Mouse (Mus musculus) limb, embryonic 14.5 days (tissue): Measurements from ENCODE around the gene Naa16. TPM values are rescaled to one million over a fixed set of nuclear protein-coding genes. Genes with fewer than 3 reads are reported as not detected.

Source experiments
- ATAC-seq: fragments of 200-750 bp; cut with Nextera tagmentation; 2 replicates; pipeline ENCODE4 v1.8.0; 2017; ENCODE audit warnings: low read depth, moderate number of reproducible peaks, moderate TSS enrichment; ENCODE audit not compliant: low FRiP score
- DNase-seq: peaks from one replicate; pipeline ENCODE4 v3.0.0-alpha.2; 2015; ENCODE audit warnings: low spot score
- H3K27ac ChIP-seq: fragments of 300-500 bp; sonication (generic); replicated peaks from 2 replicates; pipeline ENCODE4 v1.5.1; 2014; ENCODE audit warnings: low read depth, mild to moderate bottlenecking, low read length, moderate library complexity, mixed read lengths
- H3K27me3 ChIP-seq: fragments of 300-500 bp; sonication (generic); 2 replicates; pipeline ENCODE4 v1.6.1; 2014; ENCODE audit warnings: low read length, mixed read lengths; ENCODE audit not compliant: control insufficient read depth, insufficient read depth
- H3K36me3 ChIP-seq: fragments of 300-500 bp; sonication (generic); 2 replicates; pipeline ENCODE4 v1.6.1; 2014; ENCODE audit warnings: mild to moderate bottlenecking, low read length, moderate library complexity, mixed read lengths; ENCODE audit not compliant: control insufficient read depth, insufficient read depth
- H3K4me1 ChIP-seq: fragments of 300-500 bp; sonication (generic); 2 replicates; pipeline ENCODE4 v1.6.1; 2014; ENCODE audit warnings: antibody characterized with exemption, low read length, mixed read lengths; ENCODE audit not compliant: control insufficient read depth, insufficient read depth
- H3K4me2 ChIP-seq: fragments of 300-500 bp; sonication (generic); replicated peaks from 2 replicates; pipeline ENCODE4 v1.6.1; 2014; ENCODE audit warnings: low read depth, mild to moderate bottlenecking, low read length, moderate library complexity; ENCODE audit not compliant: severe bottlenecking
- H3K4me3 ChIP-seq: fragments of 300-500 bp; sonication (generic); replicated peaks from 2 replicates; pipeline ENCODE4 v1.5.1; 2014; ENCODE audit warnings: low read length
- H3K9ac ChIP-seq: fragments of 300-500 bp; sonication (generic); 2 replicates; pipeline ENCODE4 v1.6.1; 2014; ENCODE audit warnings: mild to moderate bottlenecking, low read depth, low read length, moderate library complexity; ENCODE audit not compliant: severe bottlenecking
- H3K9me3 ChIP-seq: fragments of 300-500 bp; sonication (generic); 2 replicates; pipeline ENCODE4 v1.6.1; 2016; ENCODE audit warnings: low read length; ENCODE audit not compliant: control insufficient read depth
- POLR2A ChIP-seq: fragments of 200-500 bp; IDR thresholded peaks from 2 replicates; pipeline ENCODE4 v1.8.0; 2012; ENCODE audit warnings: inconsistent platforms, mild to moderate bottlenecking, moderate library complexity, borderline replicate concordance; ENCODE audit not compliant: insufficient read depth, insufficient read length; ENCODE audit errors: extremely low read depth
- WGBS: fragments of 180-500 bp; shearing (Covaris S2); extraction: QIAGEN DNeasy Blood & Tissue Kit; methylation state at CpG from one replicate; pipeline ENCODE4 v1.1.7; 2014; 5-methylcytosine and 5-hydroxymethylcytosine counted together
- polyA plus RNA-seq, 2 experiments: library from polyadenylated mRNA; depleted of rRNA in 1 of 2; stranded (reverse) in 1 of 2; unstranded in 1 of 2; fragments of >200 nt; fragmentation: Nextera tagmentation in 1 of 2; extraction: Ambion mirVana in 1 of 2; gene quantifications; 2 replicates each; pipeline versions ENCODE4 v1.2.1 to v1.2.3; 2012 to 2014

The Naa16 gene
- polyA plus RNA-seq, 2 experiments, result 23.4 to 34.5 TPM

DNA sequence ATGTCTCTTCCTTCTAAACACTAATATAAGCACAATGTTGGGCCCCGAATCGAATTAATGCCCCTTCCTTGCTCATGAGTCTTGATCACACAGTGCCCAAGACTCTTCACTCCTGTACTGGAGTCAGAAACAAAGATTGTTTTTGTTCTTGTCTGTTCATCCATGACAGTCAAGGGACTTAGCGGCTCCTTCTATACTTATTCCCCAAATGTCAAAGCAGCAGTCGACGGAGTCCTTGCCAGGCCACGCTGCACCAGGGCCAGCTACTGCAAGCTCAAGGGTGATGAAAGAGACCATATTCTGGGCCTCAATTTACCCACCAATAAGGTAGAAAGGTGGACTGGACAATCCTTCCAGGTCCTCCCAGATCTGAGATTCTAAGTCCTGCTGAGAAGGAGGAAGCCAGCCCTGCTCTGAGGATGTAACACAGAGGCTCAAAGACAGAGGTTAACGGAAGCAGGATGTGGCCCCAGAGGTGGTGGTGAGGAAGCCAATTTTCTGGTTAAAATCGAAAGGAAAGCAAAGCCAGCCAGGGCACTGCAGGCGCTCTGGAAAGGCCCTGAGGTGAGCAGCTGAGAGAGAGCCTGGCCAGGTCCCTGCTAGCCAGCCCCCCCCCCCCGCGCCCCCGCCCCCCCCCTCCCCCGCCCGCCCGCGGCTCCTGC lies 97.3 kb downstream of the Naa16 start:
- Histone ChIP-seq H3K9ac (no peak overlapping the region), H3K9me3 (no peaks in the 10 kb centered on the region), H3K36me3 (no peaks in the 10 kb centered on the region), H3K4me3 (no peak overlapping the region), H3K4me1 (peaks cover 23% of the 10 kb centered on the region), H3K27ac (no peak overlapping the region), H3K4me2 (no peak overlapping the region), H3K27me3 (no peaks in the 10 kb centered on the region)
- ATAC-seq (no peak), DNase-seq (no peak)
- 56% methylated on average over 9 of the region's 16 CpGs for WGBS
- TF ChIP-seq POLR2A, result no peak

DNA sequence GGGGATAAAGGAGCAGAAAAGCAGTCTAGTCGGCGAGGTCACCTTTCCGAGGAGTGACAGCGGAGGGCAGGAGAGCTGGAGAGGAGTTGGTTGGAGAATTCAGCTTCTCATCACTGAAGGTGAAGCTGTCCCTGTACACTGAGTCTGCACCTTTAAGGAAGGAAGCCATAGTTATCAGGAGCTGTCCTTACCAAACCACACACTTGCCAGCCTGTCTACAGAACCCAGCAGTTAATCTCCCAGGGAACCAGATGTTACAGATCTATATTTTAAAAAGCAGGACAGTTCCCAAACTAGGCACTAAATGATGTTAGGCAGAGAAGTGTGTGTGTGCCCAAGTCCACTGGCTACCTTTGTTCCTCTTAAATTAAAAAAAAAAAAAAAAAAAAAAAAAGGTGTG lies 98.9 kb downstream of the Naa16 start:
- no peaks in the 10 kb centered on the region for H3K9me3 ChIP-seq
- no peak for ATAC-seq
- 86% methylated on average over 4 of the region's 4 CpGs for WGBS

GRCm38 (mm10) chr14:79290683-79291425 lies 99.7 kb downstream of the Naa16 start:
- DNase-seq (no peak), ATAC-seq (no peak)
- Histone ChIP-seq H3K9me3 (no peaks in the 10 kb centered on the region), H3K27ac (no peak overlapping the region), H3K9ac (no peak overlapping the region), H3K27me3 (no peaks in the 10 kb centered on the region), H3K4me2 (no peak overlapping the region), H3K4me3 (no peak overlapping the region), H3K36me3 (no peaks in the 10 kb centered on the region), H3K4me1 (peaks cover 19% of the 10 kb centered on the region)
- 38% methylated on average over 15 of the region's 15 CpGs for WGBS
- no peak for TF ChIP-seq POLR2A

More for the DNA sequence above, 98.9 kb downstream of the Naa16 start:
- TF ChIP-seq POLR2A, result no peak
- Histone ChIP-seq H3K4me1 (peaks cover 23% of the 10 kb centered on the region), H3K27me3 (no peaks in the 10 kb centered on the region), H3K27ac (no peak overlapping the region), H3K36me3 (no peaks in the 10 kb centered on the region), H3K4me3 (no peak overlapping the region), H3K4me2 (no peak overlapping the region), H3K9ac (no peak overlapping the region)
- DNase-seq, result no peak

GRCm38 (mm10) chr14:79289909-79290308 lies 100.7 kb downstream of the Naa16 start:
- Histone ChIP-seq H3K4me3 (no peak overlapping the region), H3K27ac (no peak overlapping the region), H3K4me2 (no peak overlapping the region), H3K4me1 (peaks cover 19% of the 10 kb centered on the region), H3K9me3 (no peaks in the 10 kb centered on the region), H3K36me3 (no peaks in the 10 kb centered on the region), H3K9ac (no peak overlapping the region), H3K27me3 (no peaks in the 10 kb centered on the region)
- DNase-seq (no peak), ATAC-seq (no peak)
- no peak for TF ChIP-seq POLR2A
- 14% methylated on average over 9 of the region's 9 CpGs for WGBS

DNA sequence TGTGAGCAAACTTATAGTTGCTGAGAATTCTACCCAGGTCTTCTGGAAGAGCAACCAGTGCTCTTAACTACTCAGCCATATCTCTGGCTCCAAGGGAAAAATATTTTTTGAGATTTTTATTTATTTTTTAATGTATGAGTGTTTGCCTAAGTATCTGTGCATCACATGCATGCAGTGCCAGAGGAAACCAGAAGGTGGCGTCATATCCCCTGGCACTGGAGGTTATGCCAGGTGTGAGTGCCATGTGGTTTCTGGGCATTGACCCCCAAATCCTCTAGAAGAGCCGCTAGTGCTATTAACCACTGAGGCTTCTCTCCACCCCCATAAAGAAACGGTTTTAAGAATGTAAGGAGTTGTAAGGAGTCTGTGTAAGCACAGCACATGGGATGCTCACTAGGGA lies 102.3 kb downstream of the Naa16 start:
- WGBS, result 63% methylated on average over 3 of the region's 3 CpGs
- no peak for ATAC-seq
- DNase-seq, result no peak

More for the DNA sequence above, 102.3 kb downstream of the Naa16 start:
- Histone ChIP-seq H3K9me3 (no peaks in the 10 kb centered on the region), H3K36me3 (no peaks in the 10 kb centered on the region), H3K4me1 (peaks cover 13% of the 10 kb centered on the region), H3K4me2 (no peak overlapping the region), H3K27ac (no peak overlapping the region), H3K27me3 (no peaks in the 10 kb centered on the region), H3K4me3 (no peak overlapping the region), H3K9ac (no peak overlapping the region)
- no peak for TF ChIP-seq POLR2A
